Mouse (Mus musculus) CD4-positive, CD25-positive, alpha-beta regulatory T cell, adult 4 months (primary cell): ENCODE measurements at regions not wholly inside any gene's neighbourhood (a gene's known extent, or its start where the extent isn't known, plus 50 kb on each side); places are given as distances from the start of the nearest gene placed in this dataset.

ENCODE experiments used
- ATAC-seq: one replicate; pipeline ENCODE4 v1.8.0; 2017

- ATAC-seq, result no peak
Measured at GRCm38 (mm10) chr6:140934286-140934685, 205.2 kb downstream of the Gm11077 start.

GRCm38 (mm10) chr6:140938025-140938424, 208.9 kb downstream of the Gm11077 start:
- ATAC-seq, result no peak

- ATAC-seq, result no peak
Measured at GRCm38 (mm10) chr6:140946720-140947119, 217.6 kb downstream of the Gm11077 start.

- ATAC-seq, result no peak
Measured at GRCm38 (mm10) chr6:140950483-140950882, 221.4 kb downstream of the Gm11077 start.

- no peak for ATAC-seq
Measured at GRCm38 (mm10) chr6:140953256-140953655, 224.2 kb downstream of the Gm11077 start.

- ATAC-seq, result no peak
Measured at GRCm38 (mm10) chr6:140953721-140954120, 224.6 kb downstream of the Gm11077 start.

- ATAC-seq, result no peak
Measured at GRCm38 (mm10) chr6:140955751-140956521, 226.9 kb downstream of the Gm11077 start.

GRCm38 (mm10) chr6:140956522-140956863, 227.4 kb downstream of the Gm11077 start:
- ATAC-seq, result no peak

GRCm38 (mm10) chr6:140961987-140962386, 232.9 kb downstream of the Gm11077 start:
- ATAC-seq, result no peak

- ATAC-seq, result no peak
Measured at GRCm38 (mm10) chr6:140962563-140962962, 233.5 kb downstream of the Gm11077 start.

GRCm38 (mm10) chr6:140973732-140974131, 244.6 kb downstream of the Gm11077 start:
- ATAC-seq, result no peak

- no peak for ATAC-seq
Measured at GRCm38 (mm10) chr6:140976989-140977388, 247.9 kb downstream of the Gm11077 start.

GRCm38 (mm10) chr6:140983610-140984009, 254.5 kb downstream of the Gm11077 start:
- no peak for ATAC-seq

- ATAC-seq, result no peak
Measured at GRCm38 (mm10) chr6:140984249-140984648, 255.2 kb downstream of the Gm11077 start.

GRCm38 (mm10) chr6:140993643-140994580, 255.2 kb upstream of the Pde3a start:
- ATAC-seq, result no peak

GRCm38 (mm10) chr6:140995340-140996135, 253.5 kb upstream of the Pde3a start:
- no peak for ATAC-seq

GRCm38 (mm10) chr6:140998069-140998468, 251.0 kb upstream of the Pde3a start:
- no peak for ATAC-seq

GRCm38 (mm10) chr6:141000552-141000951, 248.5 kb upstream of the Pde3a start:
- ATAC-seq, result no peak

GRCm38 (mm10) chr6:141001306-141001705, 247.8 kb upstream of the Pde3a start:
- no peak for ATAC-seq

- ATAC-seq, result no peak
Measured at GRCm38 (mm10) chr6:141015055-141015681, 233.9 kb upstream of the Pde3a start.

- no peak for ATAC-seq
Measured at GRCm38 (mm10) chr6:141023501-141023900, 225.6 kb upstream of the Pde3a start.

- ATAC-seq, result no peak
Measured at GRCm38 (mm10) chr6:141027353-141027752, 221.7 kb upstream of the Pde3a start.
